Comparison of ENCODE assay signal across 7 mouse cellular contexts in the genomic region with DNA sequence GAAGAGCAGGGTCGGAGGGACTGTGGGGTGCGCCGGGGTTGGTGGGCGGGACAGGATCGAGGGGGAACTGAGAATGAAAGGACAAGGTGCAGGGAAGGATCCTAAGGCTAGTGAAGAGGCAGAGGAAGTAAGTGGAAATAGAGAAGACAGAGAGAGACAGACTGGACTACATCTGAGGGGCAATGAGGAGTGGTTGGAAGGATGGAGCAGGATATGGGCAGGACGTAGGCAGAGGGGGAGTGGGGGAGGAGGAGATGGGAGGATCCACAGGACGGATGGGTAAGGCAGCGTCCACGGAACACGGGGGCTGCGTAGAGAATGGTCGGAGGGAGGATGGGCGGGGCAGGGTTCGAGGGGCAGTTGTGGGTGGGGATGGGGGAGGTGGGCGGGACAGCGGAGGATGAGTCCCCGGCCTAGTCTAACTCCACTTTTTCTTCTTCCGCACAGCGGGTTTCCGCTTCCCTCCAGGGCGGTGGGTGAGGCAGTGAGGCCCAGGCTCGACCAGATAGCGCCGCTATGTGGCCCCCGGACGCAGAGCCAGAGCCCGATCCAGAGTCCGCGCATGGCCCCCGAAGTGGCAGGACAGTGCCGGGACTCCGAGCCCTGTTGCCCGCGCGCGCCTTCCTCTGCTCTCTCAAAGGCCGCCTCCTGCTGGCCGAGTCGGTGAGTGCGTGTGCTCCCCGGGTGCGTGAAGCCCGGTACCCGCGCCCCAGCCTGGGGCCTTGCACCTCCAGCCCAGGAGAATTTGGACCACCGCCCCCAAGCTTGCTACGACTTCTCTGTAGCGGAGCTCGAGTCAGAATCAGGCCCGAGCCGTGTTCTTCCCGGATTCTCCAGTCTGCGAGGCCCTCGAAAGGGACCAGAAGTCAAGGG. TPM values are rescaled to one million over a fixed set of nuclear protein-coding genes. Genes with fewer than 3 reads are reported as not detected.
DNase-seq lines count a peak whose midpoint lies in the region; ATAC-seq lines count a peak whose summit lies in the region.

No protein-coding gene starts in this region.

- no peaks in the 10 kb centered on the region for H3K9me3 ChIP-seq in limb, embryonic 11.5 days (ENCODE audit: control insufficient read depth, low read length)
- no peaks in the 10 kb centered on the region for H3K9me3 ChIP-seq in midbrain, embryonic 12.5 days

- no peak overlapping the region for H3K27ac ChIP-seq in limb, embryonic 11.5 days (replicated peaks; ENCODE audit: low read depth, low read length)
- H3K27ac ChIP-seq in midbrain, embryonic 12.5 days (replicated peaks) = peak overlapping the region; percentile 40

- H3K4me1 ChIP-seq in limb, embryonic 11.5 days (ENCODE audit: control insufficient read depth, insufficient read depth, low read length) = no peaks in the 10 kb centered on the region; the same call in 1 of the 2 replicates
- H3K4me1 ChIP-seq in midbrain, embryonic 12.5 days = peaks cover 24% of the 10 kb centered on the region

- peak overlapping the region; percentile 65 for H3K4me2 ChIP-seq in limb, embryonic 11.5 days (ENCODE audit: low read depth, severe bottlenecking)
- H3K4me2 ChIP-seq in midbrain, embryonic 12.5 days (replicated peaks) = peak overlapping the region; percentile 81

- H3K27me3 ChIP-seq in limb, embryonic 11.5 days (ENCODE audit: control insufficient read depth, insufficient read depth, low read length) = no peaks in the 10 kb centered on the region
- no peaks in the 10 kb centered on the region; the same call in 1 of the 2 replicates for H3K27me3 ChIP-seq in midbrain, embryonic 12.5 days

- DNase-seq in adrenal gland, adult 8-10 months = peak; percentile 80
- peak; percentile 85 for DNase-seq in embryo, embryonic 9.5 days (ENCODE audit: extremely low spot score)
- DNase-seq in heart, adult 11 months = peak; percentile 99
- DNase-seq in kidney, adult 11 months = peak; percentile 59
- peak; percentile 85 for DNase-seq in limb, embryonic 11.5 days (ENCODE audit: low spot score)
- peak; percentile 46 for DNase-seq in spleen, adult 12 weeks (ENCODE audit: low spot score)

- WGBS in limb, embryonic 11.5 days = under 1% methylated on average over 44 of the region's 54 CpGs
- WGBS in midbrain, embryonic 12.5 days = 0% methylated on average over 47 of the region's 54 CpGs

- no peaks in the 10 kb centered on the region for H3K36me3 ChIP-seq in limb, embryonic 11.5 days (ENCODE audit: control insufficient read depth, insufficient read depth, low read length)
- no peaks in the 10 kb centered on the region for H3K36me3 ChIP-seq in midbrain, embryonic 12.5 days

- H3K4me3 ChIP-seq in limb, embryonic 11.5 days (ENCODE audit: low read depth, low read length) = peak overlapping the region; percentile 60
- peak overlapping the region; percentile 58 for H3K4me3 ChIP-seq in midbrain, embryonic 12.5 days

- peak; percentile 62 for ATAC-seq in limb, embryonic 11.5 days (ENCODE audit: insufficient number of reproducible peaks, low FRiP score, low TSS enrichment, low read depth)
- ATAC-seq in midbrain, embryonic 12.5 days (ENCODE audit: low FRiP score, low read depth) = peak; percentile 83

- peak overlapping the region; percentile 88 for H3K9ac ChIP-seq in limb, embryonic 11.5 days (ENCODE audit: low read length)
- H3K9ac ChIP-seq in midbrain, embryonic 12.5 days (replicated peaks) = peak overlapping the region; percentile 69

RNA-seq across cellular contexts. Expression of a gene that starts 1.3 kb away (rescaled TPM):
- 100 to 1,000 TPM in 2 of 4 experiments, 10 to 100 TPM in 2; 54.3 to 135 (median 96.8) TPM for total RNA-seq in adrenal gland, adult 8-10 months (2022)
- 73.4 and 75.8 TPM in 2 replicates for polyA plus RNA-seq in limb, embryonic 11.5 days (2014; fragmentation: Nextera tagmentation; extraction: Ambion mirVana)
- 54.8 and 69.4 TPM in 2 replicates for polyA plus RNA-seq in midbrain, embryonic 12.5 days (2016; fragmentation: Nextera tagmentation; extraction: Ambion mirVana)

RNA-seq across cellular contexts. Expression of a gene that starts 18.4 kb away (rescaled TPM):
- total RNA-seq in adrenal gland, adult 8-10 months (2022) = 1 to 10 TPM in 1 of 4 experiments, under 1 TPM in 1, not detected in 2; 0.38 to 1.1 TPM
- polyA plus RNA-seq in limb, embryonic 11.5 days (2014; fragmentation: Nextera tagmentation; extraction: Ambion mirVana) = not detected in 2 replicates
- not detected in 2 replicates for polyA plus RNA-seq in midbrain, embryonic 12.5 days (2016; fragmentation: Nextera tagmentation; extraction: Ambion mirVana)

RNA-seq across cellular contexts. Expression of a gene that starts 19.1 kb away (rescaled TPM):
- total RNA-seq in adrenal gland, adult 8-10 months (2022) = not detected
- not detected in 2 replicates for polyA plus RNA-seq in limb, embryonic 11.5 days (2014; fragmentation: Nextera tagmentation; extraction: Ambion mirVana)
- polyA plus RNA-seq in midbrain, embryonic 12.5 days (2016; fragmentation: Nextera tagmentation; extraction: Ambion mirVana) = not detected in 2 replicates

RNA-seq across cellular contexts. Expression of a gene that starts 30.5 kb away (rescaled TPM):
- total RNA-seq in adrenal gland, adult 8-10 months (2022) = under 1 TPM in 3 of 4 experiments, not detected in 1; 0.24 to 0.40 (median 0.26) TPM
- not detected in 2 replicates for polyA plus RNA-seq in limb, embryonic 11.5 days (2014; fragmentation: Nextera tagmentation; extraction: Ambion mirVana)
- polyA plus RNA-seq in midbrain, embryonic 12.5 days (2016; fragmentation: Nextera tagmentation; extraction: Ambion mirVana) = not detected in 2 replicates

RNA-seq across cellular contexts. Expression of a gene that starts 30.6 kb away (rescaled TPM):
- under 1 TPM in 2 of 4 experiments, not detected in 2; 0.24 to 0.43 TPM for total RNA-seq in adrenal gland, adult 8-10 months (2022)
- polyA plus RNA-seq in limb, embryonic 11.5 days (2014; fragmentation: Nextera tagmentation; extraction: Ambion mirVana) = not detected in 2 replicates
- polyA plus RNA-seq in midbrain, embryonic 12.5 days (2016; fragmentation: Nextera tagmentation; extraction: Ambion mirVana) = not detected in 2 replicates

Comparison
In these comparisons a context has a peak if more than half of its experiments do, and no peak if none do; other contexts are left out.
1. DNase-seq: peak in every context shown above with its lines; median percentile 99 in heart, adult 11 months; 85 in embryo, embryonic 9.5 days; 85 in limb, embryonic 11.5 days; 80 in adrenal gland, adult 8-10 months; 59 in kidney, adult 11 months; 46 in spleen, adult 12 weeks.